Mouse (Mus musculus): ENCODE measurements around the gene Gm609. TPM values are rescaled to one million over a fixed set of nuclear protein-coding genes. Genes with fewer than 3 reads are reported as not detected.
"Not testable (repeated sequence)": the region's sequence is repeated elsewhere in the genome, so short reads cannot be mapped to it uniquely, and the experiment has no call there.

The Gm609 gene
- polyA plus RNA-seq (2015; fragmentation: Nextera tagmentation; extraction: Ambion mirVana), result not detected in 2 replicates

DNA sequence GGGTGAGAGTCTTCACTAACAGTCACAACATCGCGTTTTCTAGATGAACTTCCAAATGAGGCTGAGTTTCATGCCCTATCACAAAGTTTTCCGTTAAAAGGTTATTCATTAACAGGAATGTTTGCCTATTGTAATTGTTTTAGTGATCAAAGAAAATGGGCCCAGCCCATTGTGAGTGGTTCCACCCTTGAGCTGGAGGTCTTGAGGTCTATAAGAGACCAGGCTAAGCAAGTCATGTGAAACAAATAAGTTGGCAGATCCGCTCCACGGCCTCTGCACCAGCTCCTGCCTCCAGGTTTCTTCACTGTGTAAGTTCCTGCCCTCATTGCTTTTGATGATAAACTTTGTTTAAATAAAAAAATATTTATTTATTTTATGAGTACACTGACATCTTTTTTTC, at the start of gene Gm609:
Gene Gm609, minus strand, starts transcription at position 43 of the 400 bp plus-strand sequence.
- Histone ChIP-seq H3K27me3 (ENCODE audit: control insufficient read depth, insufficient read depth, low read depth, low read length) (no peaks in the 10 kb centered on the region), H3K27ac (ENCODE audit: low read length) (no peak within 1 kb of the TSS), H3K36me3 (ENCODE audit: control insufficient read depth, insufficient read depth, low read length) (no peaks in the 10 kb centered on the region), H3K9me3 (replicated peaks; ENCODE audit: control insufficient read depth, low read length, poor library complexity, severe bottlenecking) (no peaks in the 10 kb centered on the region), H3K4me1 (ENCODE audit: control insufficient read depth, insufficient read depth, low read length) (no peaks in the 10 kb centered on the region), H3K4me2 (ENCODE audit: low read length) (no peak within 1 kb of the TSS), H3K4me3 (ENCODE audit: low read depth, low read length) (no peak within 1 kb of the TSS), H3K9ac (ENCODE audit: low read depth, low read length) (no peak within 1 kb of the TSS)
- ATAC-seq, result no peak
- 84% methylated on average over 5 of the region's 5 CpGs for WGBS

- Histone ChIP-seq H3K27me3 (ENCODE audit: control insufficient read depth, insufficient read depth, low read depth, low read length) (no peaks in the 10 kb centered on the region), H3K4me2 (ENCODE audit: low read length) (no peak overlapping the region), H3K4me1 (ENCODE audit: control insufficient read depth, insufficient read depth, low read length) (no peaks in the 10 kb centered on the region), H3K9ac (ENCODE audit: low read depth, low read length) (no peak overlapping the region), H3K36me3 (ENCODE audit: control insufficient read depth, insufficient read depth, low read length) (no peaks in the 10 kb centered on the region), H3K4me3 (ENCODE audit: low read depth, low read length) (no peak overlapping the region), H3K9me3 (replicated peaks; ENCODE audit: control insufficient read depth, low read length, poor library complexity, severe bottlenecking) (no peaks in the 10 kb centered on the region), H3K27ac (ENCODE audit: low read length) (no peak overlapping the region)
- ATAC-seq, result no peak
These were observed 49.3 kb upstream of the Gm609 start for GRCm38 (mm10) chr16:45542108-45542507.

DNA sequence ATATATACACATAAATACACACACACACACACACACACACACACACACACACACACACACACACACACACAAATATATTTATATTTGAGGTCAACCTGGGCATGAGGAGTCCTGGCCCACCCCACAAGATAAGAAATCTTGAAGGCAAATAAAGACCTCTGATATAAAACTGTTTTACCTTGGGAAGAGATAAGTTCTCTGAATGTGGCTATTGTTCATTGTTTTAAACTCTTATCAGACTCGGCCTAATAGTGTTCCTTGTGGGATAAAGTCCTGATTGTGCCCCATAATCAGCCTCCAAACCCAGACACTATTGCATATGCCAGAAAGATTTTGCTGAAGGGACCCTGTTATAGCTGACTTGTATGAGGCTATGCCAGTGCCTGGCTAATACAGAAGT, 45.6 kb upstream of the Gm609 start:
- H3K27me3 ChIP-seq (ENCODE audit: control insufficient read depth, insufficient read depth, low read depth, low read length); H3K9ac ChIP-seq (ENCODE audit: low read depth, low read length); H3K4me2 ChIP-seq (ENCODE audit: low read length); H3K4me1 ChIP-seq (ENCODE audit: control insufficient read depth, insufficient read depth, low read length); H3K9me3 ChIP-seq (replicated peaks; ENCODE audit: control insufficient read depth, low read length, poor library complexity, severe bottlenecking); ATAC-seq; H3K36me3 ChIP-seq (ENCODE audit: control insufficient read depth, insufficient read depth, low read length); H3K27ac ChIP-seq (ENCODE audit: low read length); H3K4me3 ChIP-seq (ENCODE audit: low read depth, low read length): not testable (repeated sequence)
- WGBS, result 82% methylated on average over 1 of the region's 1 CpGs

GRCm38 (mm10) chr16:45535009-45535408, 42.2 kb upstream of the Gm609 start, which contains the start of gene Slc9c1:
Gene Slc9c1, plus strand, starts transcription at chr16:45535309.
- Histone ChIP-seq H3K4me1 (ENCODE audit: control insufficient read depth, insufficient read depth, low read length) (no peaks in the 10 kb centered on the region), H3K9ac (ENCODE audit: low read depth, low read length) (no peak within 1 kb of the TSS), H3K36me3 (ENCODE audit: control insufficient read depth, insufficient read depth, low read length) (no peaks in the 10 kb centered on the region), H3K9me3 (replicated peaks; ENCODE audit: control insufficient read depth, low read length, poor library complexity, severe bottlenecking) (no peaks in the 10 kb centered on the region), H3K27ac (ENCODE audit: low read length) (no peak within 1 kb of the TSS), H3K4me2 (ENCODE audit: low read length) (no peak within 1 kb of the TSS), H3K4me3 (ENCODE audit: low read depth, low read length) (no peak within 1 kb of the TSS), H3K27me3 (ENCODE audit: control insufficient read depth, insufficient read depth, low read depth, low read length) (no peaks in the 10 kb centered on the region)
- 96% methylated on average over 5 of the region's 5 CpGs for WGBS
- ATAC-seq, result no peak

GRCm38 (mm10) chr16:45531950-45532349, 39.2 kb upstream of the Gm609 start, which contains the start of gene Gm17783:
Gene Gm17783, minus strand, starts transcription at chr16:45532050.
- Histone ChIP-seq H3K9ac (ENCODE audit: low read depth, low read length) (no peak within 1 kb of the TSS), H3K9me3 (replicated peaks; ENCODE audit: control insufficient read depth, low read length, poor library complexity, severe bottlenecking) (no peaks in the 10 kb centered on the region), H3K36me3 (ENCODE audit: control insufficient read depth, insufficient read depth, low read length) (no peaks in the 10 kb centered on the region), H3K4me1 (ENCODE audit: control insufficient read depth, insufficient read depth, low read length) (no peaks in the 10 kb centered on the region), H3K27me3 (ENCODE audit: control insufficient read depth, insufficient read depth, low read depth, low read length) (no peaks in the 10 kb centered on the region), H3K4me2 (ENCODE audit: low read length) (no peak within 1 kb of the TSS), H3K27ac (ENCODE audit: low read length) (no peak within 1 kb of the TSS), H3K4me3 (ENCODE audit: low read depth, low read length) (no peak within 1 kb of the TSS)
- ATAC-seq, result no peak
- 92% methylated on average over 4 of the region's 4 CpGs for WGBS

DNA sequence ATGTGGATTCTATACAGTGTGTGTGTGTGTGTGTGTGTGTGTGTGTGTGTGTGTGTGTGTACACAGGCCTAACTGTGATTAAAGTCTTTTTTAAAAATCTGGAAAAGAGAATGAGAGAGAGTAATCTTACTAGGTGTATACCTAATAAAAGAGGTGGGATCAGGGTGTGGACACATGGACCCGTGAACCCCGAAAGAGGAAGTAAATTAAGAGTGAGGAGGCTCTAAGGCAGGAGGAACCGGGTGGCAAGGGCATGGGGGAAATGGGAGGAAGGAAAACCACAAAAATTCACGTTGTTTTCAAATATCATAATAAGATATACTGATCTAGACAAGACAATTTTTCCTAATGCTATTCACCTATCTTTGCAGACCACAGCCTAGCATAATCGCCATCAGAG, 32.8 kb upstream of the Gm609 start:
- Histone ChIP-seq H3K4me1 (ENCODE audit: control insufficient read depth, insufficient read depth, low read length) (no peaks in the 10 kb centered on the region), H3K27ac (ENCODE audit: low read length) (no peak overlapping the region), H3K27me3 (ENCODE audit: control insufficient read depth, insufficient read depth, low read depth, low read length) (no peaks in the 10 kb centered on the region), H3K36me3 (ENCODE audit: control insufficient read depth, insufficient read depth, low read length) (no peaks in the 10 kb centered on the region), H3K4me2 (ENCODE audit: low read length) (no peak overlapping the region), H3K9ac (ENCODE audit: low read depth, low read length) (no peak overlapping the region), H3K4me3 (ENCODE audit: low read depth, low read length) (no peak overlapping the region), H3K9me3 (replicated peaks; ENCODE audit: control insufficient read depth, low read length, poor library complexity, severe bottlenecking) (no peaks in the 10 kb centered on the region)
- WGBS, result 83% methylated on average over 5 of the region's 5 CpGs
- ATAC-seq, result no peak

DNA sequence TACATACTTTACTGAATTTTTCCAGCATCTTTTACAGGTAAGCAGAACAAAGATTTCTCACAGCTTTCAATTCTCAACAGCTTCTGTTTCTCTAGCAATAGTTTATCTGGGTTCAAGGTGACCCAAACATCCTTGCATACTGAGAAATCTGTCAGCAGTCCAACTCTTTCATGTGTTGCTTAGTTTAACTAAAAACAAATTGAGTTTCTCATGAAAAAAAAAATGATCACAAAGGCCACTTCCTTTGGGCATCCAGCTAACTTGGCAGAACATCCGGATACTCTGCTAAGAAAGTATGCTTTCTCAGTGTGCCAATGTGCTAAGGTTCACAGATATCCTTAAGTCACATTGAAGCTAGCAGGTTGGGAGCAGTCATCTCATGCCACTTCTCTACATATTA, 2.6 kb upstream of the Gm609 start:
- Histone ChIP-seq H3K4me2 (ENCODE audit: low read length) (no peak overlapping the region), H3K36me3 (ENCODE audit: control insufficient read depth, insufficient read depth, low read length) (no peaks in the 10 kb centered on the region), H3K27me3 (ENCODE audit: control insufficient read depth, insufficient read depth, low read depth, low read length) (no peaks in the 10 kb centered on the region), H3K27ac (ENCODE audit: low read length) (no peak overlapping the region), H3K4me1 (ENCODE audit: control insufficient read depth, insufficient read depth, low read length) (no peaks in the 10 kb centered on the region), H3K4me3 (ENCODE audit: low read depth, low read length) (no peak overlapping the region), H3K9ac (ENCODE audit: low read depth, low read length) (no peak overlapping the region), H3K9me3 (replicated peaks; ENCODE audit: control insufficient read depth, low read length, poor library complexity, severe bottlenecking) (no peaks in the 10 kb centered on the region)
- no peak for ATAC-seq
- 91% methylated on average over 1 of the region's 1 CpGs for whole genome bisulfite sequencing

DNA sequence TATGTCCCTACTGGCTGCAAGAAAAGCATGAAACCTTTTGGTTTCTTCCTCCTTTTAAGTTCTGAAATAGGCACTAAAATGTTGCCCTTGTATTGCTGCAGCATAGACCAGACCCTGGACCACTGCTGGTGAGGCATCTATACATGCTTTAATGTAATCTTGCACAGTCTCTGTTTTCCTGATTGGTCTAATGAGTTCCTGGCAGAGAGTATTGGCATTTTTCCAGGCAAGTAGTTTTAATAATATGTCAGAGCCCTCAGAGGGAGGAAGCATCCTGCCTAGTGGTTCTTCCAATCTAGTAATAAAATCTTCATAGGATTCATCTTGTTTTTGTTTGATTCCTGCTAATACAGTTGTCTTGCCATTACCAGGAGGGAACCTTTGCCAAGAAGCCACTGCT, 15.8 kb downstream of the Gm609 start:
- H3K27me3 ChIP-seq (ENCODE audit: control insufficient read depth, insufficient read depth, low read depth, low read length), result no peaks in the 10 kb centered on the region
- H3K4me1 ChIP-seq (ENCODE audit: control insufficient read depth, insufficient read depth, low read length), result no peaks in the 10 kb centered on the region
- no peak overlapping the region for H3K27ac ChIP-seq (ENCODE audit: low read length)
- H3K4me2 ChIP-seq (ENCODE audit: low read length), result no peak overlapping the region
- H3K9me3 ChIP-seq (replicated peaks; ENCODE audit: control insufficient read depth, low read length, poor library complexity, severe bottlenecking), result no peaks in the 10 kb centered on the region
- H3K9ac ChIP-seq (ENCODE audit: low read depth, low read length), result no peak overlapping the region
- H3K36me3 ChIP-seq (ENCODE audit: control insufficient read depth, insufficient read depth, low read length), result no peaks in the 10 kb centered on the region
- no peak overlapping the region for H3K4me3 ChIP-seq (ENCODE audit: low read depth, low read length)
- no peak for ATAC-seq

DNA sequence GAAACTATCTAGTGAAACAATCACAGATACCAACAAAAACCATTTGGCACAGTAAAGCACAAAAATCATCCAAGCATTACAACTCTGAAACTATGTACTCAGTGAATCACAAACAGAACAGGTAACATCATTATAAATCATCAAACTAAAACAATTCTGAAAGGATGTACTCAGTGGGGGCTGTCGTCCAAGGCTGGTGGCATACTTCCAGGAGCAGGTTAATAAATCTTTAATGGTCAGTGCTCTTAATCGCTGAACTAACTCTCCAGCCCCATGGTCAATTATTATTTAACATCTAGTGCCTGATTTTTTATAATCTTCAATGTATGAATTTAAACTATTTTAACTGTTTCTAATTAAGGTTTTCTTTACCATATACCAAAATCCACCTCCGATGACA, 20.9 kb downstream of the Gm609 start:
- not testable (repeated sequence) for H3K27me3 ChIP-seq (ENCODE audit: control insufficient read depth, insufficient read depth, low read depth, low read length); H3K27ac ChIP-seq (ENCODE audit: low read length); ATAC-seq; H3K9me3 ChIP-seq (replicated peaks; ENCODE audit: control insufficient read depth, low read length, poor library complexity, severe bottlenecking); H3K4me3 ChIP-seq (ENCODE audit: low read depth, low read length); H3K36me3 ChIP-seq (ENCODE audit: control insufficient read depth, insufficient read depth, low read length); H3K9ac ChIP-seq (ENCODE audit: low read depth, low read length); H3K4me2 ChIP-seq (ENCODE audit: low read length); H3K4me1 ChIP-seq (ENCODE audit: control insufficient read depth, insufficient read depth, low read length)
- 79% methylated on average over 3 of the region's 3 CpGs for WGBS

DNA sequence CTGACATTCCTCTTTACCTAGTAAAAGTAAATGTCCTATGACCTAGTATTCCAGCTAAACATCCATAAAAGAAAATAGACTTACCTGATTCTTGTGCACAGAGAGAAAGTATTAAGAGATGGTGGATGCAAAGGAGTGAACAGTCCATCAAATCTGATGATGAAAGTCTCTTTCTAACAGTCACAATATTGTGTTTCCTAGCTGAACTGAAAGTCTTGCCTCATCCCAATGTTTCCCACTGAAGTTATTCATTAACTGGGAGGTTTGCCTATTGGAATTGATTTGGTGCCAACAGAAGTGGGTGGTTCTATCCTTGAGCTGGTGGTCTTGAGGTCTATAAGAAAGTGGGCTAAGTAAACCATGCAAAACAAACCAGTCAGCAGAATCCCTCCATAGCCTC, 38.0 kb downstream of the Gm609 start:
- H3K4me2 ChIP-seq (ENCODE audit: low read length), result no peak overlapping the region
- H3K4me1 ChIP-seq (ENCODE audit: control insufficient read depth, insufficient read depth, low read length), result no peaks in the 10 kb centered on the region
- ATAC-seq, result no peak
- H3K4me3 ChIP-seq (ENCODE audit: low read depth, low read length), result no peak overlapping the region
- no peak overlapping the region for H3K9ac ChIP-seq (ENCODE audit: low read depth, low read length)
- H3K9me3 ChIP-seq (replicated peaks; ENCODE audit: control insufficient read depth, low read length, poor library complexity, severe bottlenecking), result no peaks in the 10 kb centered on the region
- H3K27me3 ChIP-seq (ENCODE audit: control insufficient read depth, insufficient read depth, low read depth, low read length), result no peaks in the 10 kb centered on the region
- H3K27ac ChIP-seq (ENCODE audit: low read length), result no peak overlapping the region
- H3K36me3 ChIP-seq (ENCODE audit: control insufficient read depth, insufficient read depth, low read length), result no peaks in the 10 kb centered on the region

Measured in midbrain, embryonic 16.5 days (tissue).